Mouse (Mus musculus): ENCODE data around the gene Ndrg2.

DNA sequence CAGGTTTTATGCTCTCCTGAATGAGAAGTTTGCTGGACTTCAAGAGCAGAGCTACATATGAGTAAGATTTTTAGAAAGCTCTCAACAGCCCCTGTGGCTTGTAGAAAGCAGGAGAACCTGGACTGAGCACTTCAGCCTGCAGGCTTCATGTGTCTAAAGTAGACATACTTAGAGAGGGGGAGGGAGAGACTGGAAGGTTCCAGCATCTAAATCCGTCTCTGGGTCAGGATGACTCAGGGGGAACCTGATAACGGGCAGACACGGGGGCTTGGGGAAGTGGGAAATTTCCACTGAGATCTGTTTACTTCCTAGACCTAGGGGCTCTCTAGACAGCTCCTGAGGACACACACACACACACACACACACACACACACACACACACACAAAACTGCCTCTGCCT is 1.1 kb upstream of the Ndrg2 start:
- TF ChIP-seq CTCF (IDR thresholded peaks at IDR 0.05; ENCODE audit: control insufficient read depth, insufficient read depth, low read length) (no peak), POLR2A (IDR thresholded peaks at IDR 0.05; ENCODE audit: borderline replicate concordance, control insufficient read depth, low read depth, low read length) (no peak)
